Mouse (Mus musculus): ENCODE measurements around the gene Rac1.

- TF ChIP-seq CTCF (IDR thresholded peaks at IDR 0.05; ENCODE audit: low read depth) (no peak), EP300 (IDR thresholded peaks at IDR 0.05; ENCODE audit: low read depth) (no peak)
Observed at GRCm38 (mm10) chr5:143476013-143476412, 51.8 kb downstream of the Rac1 start.
